Mouse (Mus musculus) stomach, postnatal 0 days (tissue): Measurements from ENCODE around the gene Abcb4. TPM values are rescaled to one million over a fixed set of nuclear protein-coding genes. Genes with fewer than 3 reads are reported as not detected.
"Not testable (repeated sequence)": the region's sequence is repeated elsewhere in the genome, so short reads cannot be mapped to it uniquely, and the experiment has no call there.

Source experiments
- ATAC-seq: fragments of 200-750 bp; cut with Nextera tagmentation; 2 replicates; pipeline ENCODE4 v1.8.0; 2017; ENCODE audit not compliant: low FRiP score, low TSS enrichment
- DNase-seq: peaks from one replicate; pipeline ENCODE4 v3.0.0-alpha.2; 2016; ENCODE audit warnings: low spot score
- H3K27ac ChIP-seq: fragments of 300-500 bp; sonication (generic); replicated peaks from 2 replicates; pipeline ENCODE4 v1.5.1; 2014; ENCODE audit warnings: mild to moderate bottlenecking, control low read depth
- H3K27me3 ChIP-seq: fragments of 300-500 bp; sonication (generic); 2 replicates; pipeline ENCODE4 v1.6.1; 2014; ENCODE audit warnings: low read length; ENCODE audit not compliant: control insufficient read depth, insufficient read depth
- H3K36me3 ChIP-seq: fragments of 300-500 bp; sonication (generic); 2 replicates; pipeline ENCODE4 v1.6.1; 2014; ENCODE audit warnings: low read length, mixed read lengths; ENCODE audit not compliant: control insufficient read depth, insufficient read depth
- H3K4me1 ChIP-seq: fragments of 300-500 bp; sonication (generic); replicated peaks from 2 replicates; pipeline ENCODE4 v1.6.1; 2014; ENCODE audit warnings: antibody characterized with exemption; ENCODE audit not compliant: control insufficient read depth, insufficient read depth
- H3K4me2 ChIP-seq: fragments of 300-500 bp; sonication (generic); replicated peaks from 2 replicates; pipeline ENCODE4 v1.6.1; 2014; ENCODE audit warnings: low read depth, mild to moderate bottlenecking, control low read depth, moderate library complexity
- H3K4me3 ChIP-seq: fragments of 300-500 bp; sonication (generic); 2 replicates; pipeline ENCODE4 v1.5.1; 2014; ENCODE audit warnings: low read depth, low read length, control low read depth
- H3K9ac ChIP-seq: fragments of 300-500 bp; sonication (generic); 2 replicates; pipeline ENCODE4 v1.6.1; 2014; ENCODE audit warnings: mild to moderate bottlenecking, low read length, control low read depth, mixed read lengths
- H3K9me3 ChIP-seq: fragments of 300-500 bp; sonication (generic); 2 replicates; pipeline ENCODE4 v1.6.1; 2016; ENCODE audit warnings: low read length; ENCODE audit not compliant: control insufficient read depth
- CTCF ChIP-seq: IDR thresholded peaks from 2 replicates; pipeline ENCODE4 v1.5.1; 2016; ENCODE audit warnings: antibody characterized with exemption, low read depth, mild to moderate bottlenecking, moderate library complexity
- EP300 ChIP-seq: optimal IDR thresholded peaks from 2 replicates; pipeline ENCODE3; 2016; ENCODE audit warnings: antibody characterized with exemption
- WGBS: fragments of 180-500 bp; shearing (Covaris S2); extraction: QIAGEN DNeasy Blood & Tissue Kit; methylation state at CpG from one replicate; pipeline ENCODE4 v1.1.7; 2014; 5-methylcytosine and 5-hydroxymethylcytosine counted together
- polyA plus RNA-seq: library from polyadenylated mRNA; unstranded; fragments of >200 nt; fragmentation: Nextera tagmentation; extraction: Ambion mirVana; gene quantifications from 2 replicates; pipeline ENCODE4 v1.2.1, GENCODE M21; 2015

Abcb4 gene
- polyA plus RNA-seq, 1 experiment from 2014 or later, result 0.21 TPM

DNA sequence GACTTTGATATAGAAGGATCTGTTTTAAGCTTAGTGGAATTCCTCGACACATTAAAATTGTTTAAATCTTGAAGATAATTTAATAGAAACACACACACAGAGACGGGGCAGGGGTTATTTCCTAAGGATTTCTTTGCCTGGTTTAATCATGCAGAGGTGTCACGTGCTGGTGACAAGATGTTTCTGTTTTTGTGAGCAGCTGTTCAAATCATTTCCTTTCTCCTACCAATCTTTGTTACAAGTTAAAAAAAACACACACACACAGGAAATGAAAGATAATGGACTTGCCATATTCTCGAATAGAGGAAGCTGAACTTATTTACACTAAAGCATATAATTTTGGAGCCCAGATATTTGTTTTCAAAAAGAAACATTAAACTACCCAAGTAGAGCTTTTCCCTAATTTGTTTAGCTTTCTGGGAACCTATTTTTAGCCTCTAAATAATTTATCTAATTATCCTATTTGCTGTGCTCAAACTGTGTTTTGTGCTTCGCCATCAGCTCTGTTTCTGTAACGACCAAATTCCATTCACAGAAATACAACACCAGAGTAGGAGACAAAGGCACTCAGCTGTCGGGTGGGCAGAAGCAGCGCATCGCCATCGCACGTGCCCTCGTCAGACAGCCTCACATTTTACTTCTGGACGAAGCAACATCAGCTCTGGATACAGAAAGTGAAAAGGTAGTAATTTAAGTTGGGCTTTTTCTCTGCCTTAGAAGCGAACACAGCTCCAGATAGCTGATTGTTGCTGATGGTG, 29.8 kb upstream of the Abcb4 start:
- Histone ChIP-seq H3K9me3 (no peaks in the 10 kb centered on the region), H3K27ac (no peak overlapping the region), H3K36me3 (no peaks in the 10 kb centered on the region), H3K4me3 (no peak overlapping the region), H3K9ac (no peak overlapping the region), H3K4me2 (no peak overlapping the region), H3K27me3 (no peaks in the 10 kb centered on the region), H3K4me1 (no peaks in the 10 kb centered on the region)
- TF ChIP-seq EP300 (no peak), CTCF (no peak)
- WGBS, result 54% methylated on average over 14 of the region's 14 CpGs
- DNase-seq, result no peak
- ATAC-seq, result no peak

DNA sequence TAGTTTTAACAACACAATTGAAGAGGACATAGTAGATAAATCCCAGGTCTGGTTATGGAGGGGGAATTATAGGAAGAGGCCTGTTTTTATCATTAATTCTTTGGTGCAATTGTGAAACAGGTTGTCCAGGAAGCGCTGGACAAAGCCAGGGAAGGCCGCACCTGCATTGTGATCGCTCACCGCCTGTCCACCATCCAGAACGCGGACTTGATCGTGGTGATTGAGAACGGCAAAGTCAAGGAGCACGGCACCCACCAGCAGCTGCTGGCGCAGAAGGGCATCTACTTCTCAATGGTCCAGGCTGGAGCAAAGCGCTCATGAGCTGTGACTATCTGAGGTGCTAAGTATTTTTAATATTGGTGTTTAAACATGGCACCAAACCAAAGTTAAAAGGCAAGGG, 27.9 kb upstream of the Abcb4 start:
- H3K4me2 ChIP-seq, H3K4me3 ChIP-seq, H3K27ac ChIP-seq, ATAC-seq, H3K9me3 ChIP-seq, DNase-seq, H3K4me1 ChIP-seq, H3K9ac ChIP-seq, H3K27me3 ChIP-seq, H3K36me3 ChIP-seq: not testable (repeated sequence)
- WGBS, result 95% methylated on average over 11 of the region's 11 CpGs

DNA sequence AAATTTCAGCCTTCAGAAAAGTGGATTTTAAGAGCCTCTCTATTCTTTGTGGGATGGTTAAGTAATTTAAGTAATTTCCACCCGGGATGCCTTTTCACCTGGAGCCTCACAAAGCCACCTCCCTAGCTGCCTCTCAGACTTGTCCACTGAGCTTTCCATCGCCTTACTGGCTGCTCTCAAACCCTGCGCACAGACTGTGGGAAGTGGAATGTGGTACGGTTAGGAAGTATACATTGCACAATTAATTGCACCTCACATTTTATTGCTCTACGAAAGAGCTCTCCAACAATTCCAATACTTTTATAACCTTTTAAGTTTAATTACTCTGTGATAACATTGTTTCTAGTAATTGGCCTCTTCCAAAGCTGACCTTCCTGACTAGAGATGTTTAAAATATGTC, 27.2 kb upstream of the Abcb4 start:
- Histone ChIP-seq H3K27ac (no peak overlapping the region), H3K9me3 (no peaks in the 10 kb centered on the region), H3K4me3 (no peak overlapping the region), H3K27me3 (no peaks in the 10 kb centered on the region), H3K36me3 (no peaks in the 10 kb centered on the region), H3K4me1 (no peaks in the 10 kb centered on the region), H3K9ac (no peak overlapping the region), H3K4me2 (no peak overlapping the region)
- no peak for TF ChIP-seq EP300
- no peak for TF ChIP-seq CTCF
- ATAC-seq (no peak), DNase-seq (no peak)
- 81% methylated on average over 5 of the region's 5 CpGs for WGBS

DNA sequence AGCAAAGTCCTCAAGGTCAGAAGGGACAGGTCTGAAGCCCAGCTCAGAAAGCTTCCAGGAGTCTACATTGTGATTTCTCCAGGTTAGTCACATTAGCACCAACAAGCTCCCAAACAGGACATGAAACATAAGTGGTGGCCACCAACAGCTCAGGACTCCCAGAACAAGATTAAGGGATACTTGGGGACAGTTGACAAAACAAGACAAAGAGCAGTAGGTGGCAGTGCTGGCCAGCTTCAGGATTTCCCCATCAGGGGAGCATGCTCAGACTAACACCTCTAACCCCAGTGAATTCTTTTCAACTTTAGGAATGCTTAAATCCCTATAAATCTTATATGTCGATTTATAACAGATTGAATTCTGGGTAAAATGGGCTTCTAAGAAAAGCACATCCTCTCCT, 25.5 kb upstream of the Abcb4 start:
- Histone ChIP-seq H3K9ac (no peak overlapping the region), H3K4me2 (no peak overlapping the region), H3K27me3 (no peaks in the 10 kb centered on the region), H3K4me1 (no peaks in the 10 kb centered on the region), H3K9me3 (no peaks in the 10 kb centered on the region), H3K27ac (no peak overlapping the region), H3K36me3 (no peaks in the 10 kb centered on the region), H3K4me3 (no peak overlapping the region)
- 9% methylated on average over 1 of the region's 1 CpGs for WGBS
- ATAC-seq (no peak), DNase-seq (peak; percentile 31)
- TF ChIP-seq CTCF, result peak; percentile 62
- no peak for TF ChIP-seq EP300

DNA sequence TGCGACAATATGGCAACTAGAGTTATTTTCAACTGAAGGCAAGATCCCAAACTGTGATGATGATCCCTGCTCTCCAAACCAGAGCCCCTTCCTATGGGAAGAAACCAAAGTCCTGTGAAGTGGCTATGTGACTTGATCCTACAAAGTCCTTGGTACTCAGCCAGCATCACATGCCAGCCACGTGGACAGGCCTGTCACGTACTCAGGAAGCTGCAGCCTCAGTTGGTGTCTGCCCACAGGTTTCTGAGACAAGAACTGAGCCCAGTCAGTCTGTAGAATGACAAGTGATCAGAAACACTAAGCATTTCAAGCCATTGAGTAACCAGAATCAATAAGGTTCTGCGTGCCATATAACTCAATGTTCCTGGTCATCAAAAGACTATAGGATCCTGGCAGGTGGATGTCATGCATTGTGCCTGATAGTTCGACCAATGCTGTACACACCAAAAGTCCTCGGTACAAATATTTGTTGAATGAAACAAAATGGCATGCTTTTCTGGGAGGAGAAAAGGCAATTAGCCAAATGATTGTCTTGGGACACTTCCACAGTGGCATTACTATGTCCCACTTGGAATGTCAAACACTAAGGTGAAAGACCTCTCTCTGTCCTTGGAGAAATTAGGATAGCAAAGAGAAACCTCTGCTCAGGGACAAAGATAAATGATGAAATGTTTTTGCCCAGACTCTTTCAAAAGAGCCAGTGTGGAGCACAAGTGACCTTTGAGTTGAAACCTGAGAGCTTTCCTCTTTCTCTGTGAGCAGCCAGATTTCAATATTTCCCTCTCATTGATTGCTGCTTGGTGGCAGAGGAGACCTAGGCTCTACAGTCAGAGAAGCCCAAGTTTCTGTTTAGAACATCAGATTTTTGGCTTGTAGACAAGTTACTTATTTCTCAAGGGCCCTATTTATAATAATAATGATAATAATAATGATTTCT, 20.3 kb upstream of the Abcb4 start:
- no peak for DNase-seq
- TF ChIP-seq EP300 (no peak), CTCF (no peak)
- H3K4me3 ChIP-seq, result no peak overlapping the region
- H3K9ac ChIP-seq, result no peak overlapping the region
- no peaks in the 10 kb centered on the region for H3K9me3 ChIP-seq
- no peaks in the 10 kb centered on the region for H3K27me3 ChIP-seq
- H3K4me2 ChIP-seq, result no peak overlapping the region
- H3K36me3 ChIP-seq, result no peaks in the 10 kb centered on the region
- H3K4me1 ChIP-seq, result no peaks in the 10 kb centered on the region
- H3K27ac ChIP-seq, result no peak overlapping the region
- 67% methylated on average over 6 of the region's 6 CpGs for WGBS
- no peak for ATAC-seq

DNA sequence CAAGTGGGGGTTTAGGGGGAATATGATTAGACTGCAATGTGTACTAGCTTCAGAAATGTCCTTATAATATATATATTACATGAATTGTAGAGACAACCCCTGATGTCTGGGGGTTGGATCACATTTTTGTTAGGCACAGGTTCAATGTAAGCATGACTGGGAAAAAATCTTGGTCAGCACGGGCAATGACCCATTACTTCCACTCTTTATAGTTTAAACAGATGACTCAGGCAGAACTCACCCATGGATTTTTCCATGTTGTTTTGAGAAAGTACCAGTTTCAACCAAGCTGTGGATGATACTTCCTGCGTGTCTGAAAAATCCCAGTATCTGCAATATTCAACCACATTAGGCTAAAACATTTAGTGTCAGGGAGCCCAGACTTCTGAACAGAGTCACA, 16.4 kb upstream of the Abcb4 start:
- TF ChIP-seq EP300 (no peak), CTCF (no peak)
- Histone ChIP-seq H3K27ac (no peak overlapping the region), H3K4me1 (no peaks in the 10 kb centered on the region), H3K4me2 (no peak overlapping the region), H3K36me3 (no peaks in the 10 kb centered on the region), H3K9ac (no peak overlapping the region), H3K9me3 (no peaks in the 10 kb centered on the region), H3K27me3 (no peaks in the 10 kb centered on the region), H3K4me3 (no peak overlapping the region)
- DNase-seq, result no peak
- 72% methylated on average over 2 of the region's 2 CpGs for WGBS
- ATAC-seq, result no peak
